Mouse (Mus musculus) monocyte, adult 2 months (primary cell): ENCODE results near the gene Gm21637.
"Not testable (repeated sequence)": the region's sequence is repeated elsewhere in the genome, so short reads cannot be mapped to it uniquely, and the experiment has no call there.

Experiments used
- DNase-seq, 2 experiments: peaks; one replicate each; pipeline ENCODE4 v3.0.0; 2022; ENCODE audit warnings: low spot score in 2 of 2, low read depth in 1 of 2

Gene Gm21637

GRCm38 (mm10) chrX:31961744-31962143 lies at the start of gene Gm21637:
Gm21637 (plus strand) TSS chrX:31962044.
- DNase-seq = not testable (repeated sequence)
